Mouse (Mus musculus) heart, embryonic 15.5 days (tissue): ENCODE measurements at regions not wholly inside any gene's neighbourhood (a gene's known extent, or its start where the extent isn't known, plus 50 kb on each side); places are given as distances from the start of the nearest gene placed in this dataset.

Experiments used
- ATAC-seq: fragments of 200-750 bp; cut with Nextera tagmentation; replicated peaks from 2 replicates; pipeline ENCODE4 v1.8.0; 2017; ENCODE audit warnings: low read depth, moderate TSS enrichment; ENCODE audit not compliant: insufficient number of reproducible peaks, insufficient read depth, low FRiP score
- H3K27ac ChIP-seq: fragments of 300-500 bp; sonication (generic); 2 replicates; pipeline ENCODE4 v1.5.1; 2015; ENCODE audit warnings: mild to moderate bottlenecking, inconsistent platforms
- H3K27me3 ChIP-seq: fragments of 300-500 bp; sonication (generic); 2 replicates; pipeline ENCODE4 v1.6.1; 2015; ENCODE audit warnings: inconsistent platforms
- H3K36me3 ChIP-seq: fragments of 300-500 bp; sonication (generic); 2 replicates; pipeline ENCODE4 v1.6.1; 2015; ENCODE audit warnings: mild to moderate bottlenecking, inconsistent platforms
- H3K4me1 ChIP-seq: fragments of 300-500 bp; sonication (generic); replicated peaks from 2 replicates; pipeline ENCODE4 v1.6.1; 2015; ENCODE audit warnings: inconsistent platforms
- H3K4me2 ChIP-seq: fragments of 300-500 bp; sonication (generic); 2 replicates; pipeline ENCODE4 v1.6.1; 2015; ENCODE audit warnings: inconsistent platforms, mild to moderate bottlenecking, moderate library complexity
- H3K4me3 ChIP-seq: fragments of 300-500 bp; sonication (generic); 2 replicates; pipeline ENCODE4 v1.5.1; 2015; ENCODE audit warnings: mild to moderate bottlenecking, inconsistent platforms
- H3K9ac ChIP-seq: fragments of 300-500 bp; sonication (generic); 2 replicates; pipeline ENCODE4 v1.6.1; 2015; ENCODE audit warnings: mild to moderate bottlenecking, inconsistent platforms
- H3K9me3 ChIP-seq: fragments of 300-500 bp; sonication (generic); replicated peaks from 2 replicates; pipeline ENCODE4 v1.6.1; 2016; ENCODE audit warnings: inconsistent platforms
- WGBS: fragments of 180-500 bp; shearing (Covaris S2); methylation state at CpG from one replicate; pipeline ENCODE4 v1.1.7; 2015; ENCODE audit warnings: mixed read lengths; 5-methylcytosine and 5-hydroxymethylcytosine counted together

GRCm38 (mm10) chr2:51447616-51448015 is 179.7 kb upstream of the Tas2r134 start:
- Histone ChIP-seq H3K4me2 (no peak overlapping the region), H3K4me1 (no peaks in the 10 kb centered on the region), H3K36me3 (no peaks in the 10 kb centered on the region), H3K9me3 (no peaks in the 10 kb centered on the region), H3K4me3 (no peak overlapping the region), H3K27me3 (no peaks in the 10 kb centered on the region), H3K27ac (no peak overlapping the region), H3K9ac (no peak overlapping the region)
- WGBS: 90% methylated on average over 5 of the region's 5 CpGs
- no peak for ATAC-seq

- Histone ChIP-seq H3K4me1 (no peaks in the 10 kb centered on the region), H3K9ac (no peak overlapping the region), H3K4me3 (no peak overlapping the region), H3K36me3 (no peaks in the 10 kb centered on the region), H3K27me3 (no peaks in the 10 kb centered on the region), H3K27ac (no peak overlapping the region), H3K9me3 (no peaks in the 10 kb centered on the region), H3K4me2 (no peak overlapping the region)
- WGBS: 56% methylated on average over 9 of the region's 9 CpGs
- ATAC-seq: no peak
Measured at GRCm38 (mm10) chr2:51444386-51445080, 182.8 kb upstream of the Tas2r134 start.

GRCm38 (mm10) chr2:51443946-51444345 is 183.4 kb upstream of the Tas2r134 start:
- no peaks in the 10 kb centered on the region for H3K27me3 ChIP-seq
- 60% methylated on average over 3 of the region's 3 CpGs for WGBS
- no peak overlapping the region for H3K4me3 ChIP-seq
- no peak for ATAC-seq
- no peaks in the 10 kb centered on the region for H3K36me3 ChIP-seq
- no peaks in the 10 kb centered on the region for H3K9me3 ChIP-seq
- H3K27ac ChIP-seq: no peak overlapping the region
- H3K4me1 ChIP-seq: no peaks in the 10 kb centered on the region
- H3K4me2 ChIP-seq: no peak overlapping the region
- H3K9ac ChIP-seq: no peak overlapping the region

GRCm38 (mm10) chr2:51439047-51439446 is 188.3 kb upstream of the Tas2r134 start:
- Histone ChIP-seq H3K4me2 (no peak overlapping the region), H3K27ac (no peak overlapping the region), H3K9me3 (no peaks in the 10 kb centered on the region), H3K9ac (no peak overlapping the region), H3K36me3 (no peaks in the 10 kb centered on the region), H3K27me3 (no peaks in the 10 kb centered on the region), H3K4me1 (no peaks in the 10 kb centered on the region), H3K4me3 (no peak overlapping the region)
- WGBS: 71% methylated on average over 1 of the region's 1 CpGs
- ATAC-seq: no peak

- ATAC-seq: no peak
- Histone ChIP-seq H3K4me3 (no peak overlapping the region), H3K9me3 (no peaks in the 10 kb centered on the region), H3K36me3 (no peaks in the 10 kb centered on the region), H3K27me3 (no peaks in the 10 kb centered on the region), H3K4me2 (no peak overlapping the region), H3K27ac (no peak overlapping the region), H3K4me1 (no peaks in the 10 kb centered on the region), H3K9ac (no peak overlapping the region)
- 50% methylated on average over 3 of the region's 3 CpGs for WGBS
Measured at GRCm38 (mm10) chr2:51436590-51436989, 190.7 kb upstream of the Tas2r134 start.

- H3K4me2 ChIP-seq: no peak overlapping the region
- no peak for ATAC-seq
- H3K9ac ChIP-seq: no peak overlapping the region
- no peaks in the 10 kb centered on the region for H3K27me3 ChIP-seq
- H3K36me3 ChIP-seq: no peaks in the 10 kb centered on the region
- 78% methylated on average over 3 of the region's 3 CpGs for WGBS
- H3K4me1 ChIP-seq: 0 out of 2 replicates have a peak, but pooled peaks cover 3% of the 10 kb centered on the region
- no peaks in the 10 kb centered on the region for H3K9me3 ChIP-seq
- no peak overlapping the region for H3K4me3 ChIP-seq
- no peak overlapping the region for H3K27ac ChIP-seq
Measured at GRCm38 (mm10) chr2:51431564-51431963, 195.7 kb upstream of the Tas2r134 start.

- ATAC-seq: peak; percentile 82
- no peaks in the 10 kb centered on the region for H3K36me3 ChIP-seq
- H3K9ac ChIP-seq: no peak overlapping the region
- H3K9me3 ChIP-seq: no peaks in the 10 kb centered on the region
- H3K4me3 ChIP-seq: no peak overlapping the region
- WGBS: 18% methylated on average over 5 of the region's 5 CpGs
- no peak overlapping the region for H3K4me2 ChIP-seq
- H3K27ac ChIP-seq: 0 out of 2 replicates have a peak overlapping the region, but pooled peaks have one; percentile 61
- 0 out of 2 replicates have a peak, but pooled peaks cover 3% of the 10 kb centered on the region for H3K4me1 ChIP-seq
- H3K27me3 ChIP-seq: no peaks in the 10 kb centered on the region
Measured at GRCm38 (mm10) chr2:51429716-51430115, 197.6 kb upstream of the Tas2r134 start.

GRCm38 (mm10) chr2:51422442-51422841 is 204.9 kb upstream of the Tas2r134 start:
- Histone ChIP-seq H3K9ac (no peak overlapping the region), H3K27ac (no peak overlapping the region), H3K9me3 (no peaks in the 10 kb centered on the region), H3K4me2 (no peak overlapping the region), H3K4me3 (no peak overlapping the region), H3K4me1 (no peaks in the 10 kb centered on the region), H3K27me3 (no peaks in the 10 kb centered on the region), H3K36me3 (no peaks in the 10 kb centered on the region)
- 39% methylated on average over 6 of the region's 6 CpGs for whole genome bisulfite sequencing
- ATAC-seq: no peak

- Histone ChIP-seq H3K27me3 (no peaks in the 10 kb centered on the region), H3K9ac (no peak overlapping the region), H3K9me3 (no peaks in the 10 kb centered on the region), H3K4me2 (no peak overlapping the region), H3K4me3 (no peak overlapping the region), H3K27ac (no peak overlapping the region), H3K4me1 (no peaks in the 10 kb centered on the region), H3K36me3 (no peaks in the 10 kb centered on the region)
- WGBS: 56% methylated on average over 10 of the region's 10 CpGs
- ATAC-seq: no peak
Measured at GRCm38 (mm10) chr2:51417908-51418690, 209.2 kb upstream of the Tas2r134 start.

- no peaks in the 10 kb centered on the region for H3K36me3 ChIP-seq
- H3K27me3 ChIP-seq: no peaks in the 10 kb centered on the region
- H3K4me2 ChIP-seq: no peak overlapping the region
- H3K4me1 ChIP-seq: no peaks in the 10 kb centered on the region
- no peak for ATAC-seq
- no peak overlapping the region for H3K9ac ChIP-seq
- 86% methylated on average over 9 of the region's 9 CpGs for WGBS
- no peak overlapping the region for H3K27ac ChIP-seq
- H3K4me3 ChIP-seq: no peak overlapping the region
- H3K9me3 ChIP-seq: no peaks in the 10 kb centered on the region
Measured at GRCm38 (mm10) chr2:51388390-51388789, 238.9 kb upstream of the Tas2r134 start.

GRCm38 (mm10) chr2:51387136-51387535 is 238.2 kb upstream of the Rnd3 start:
- Histone ChIP-seq H3K9ac (no peak overlapping the region), H3K27me3 (no peaks in the 10 kb centered on the region), H3K9me3 (no peaks in the 10 kb centered on the region), H3K27ac (no peak overlapping the region), H3K4me1 (no peaks in the 10 kb centered on the region), H3K4me3 (no peak overlapping the region), H3K36me3 (no peaks in the 10 kb centered on the region), H3K4me2 (no peak overlapping the region)
- WGBS: 44% methylated on average over 1 of the region's 1 CpGs
- no peak for ATAC-seq

GRCm38 (mm10) chr2:51376597-51376996 is 227.7 kb upstream of the Rnd3 start:
- no peaks in the 10 kb centered on the region for H3K27me3 ChIP-seq
- no peaks in the 10 kb centered on the region for H3K4me1 ChIP-seq
- H3K9ac ChIP-seq: no peak overlapping the region
- WGBS: 84% methylated on average over 4 of the region's 4 CpGs
- H3K36me3 ChIP-seq: no peaks in the 10 kb centered on the region
- H3K27ac ChIP-seq: no peak overlapping the region
- H3K9me3 ChIP-seq: no peaks in the 10 kb centered on the region
- no peak for ATAC-seq
- no peak overlapping the region for H3K4me3 ChIP-seq
- no peak overlapping the region for H3K4me2 ChIP-seq
